Mouse (Mus musculus) bone marrow, adult 2 months (tissue): ENCODE results near the gene Smarca4. TPM values are rescaled to one million over a fixed set of nuclear protein-coding genes. Genes with fewer than 3 reads are reported as not detected.

ENCODE experiments used
- H3K27ac ChIP-seq: fragments of 200-500 bp; 2 replicates; pipeline ENCODE4 v1.5.1; 2012; ENCODE audit warnings: low read depth, mild to moderate bottlenecking, control low read depth, inconsistent platforms, low read length; ENCODE audit not compliant: control insufficient read depth, poor library complexity, insufficient read depth
- H3K4me1 ChIP-seq: fragments of 200-500 bp; 2 replicates; pipeline ENCODE4 v1.6.1; 2011; ENCODE audit warnings: low read length; ENCODE audit not compliant: control insufficient read depth, insufficient read depth
- H3K4me3 ChIP-seq: fragments of 200-500 bp; replicated peaks from 2 replicates; pipeline ENCODE3; 2011; ENCODE audit warnings: mild to moderate bottlenecking, low read depth, low read length, control low read depth; ENCODE audit not compliant: control insufficient read depth
- CTCF ChIP-seq: fragments of 200-500 bp; IDR thresholded peaks from 2 replicates; pipeline ENCODE4 v1.5.1; 2011; ENCODE audit warnings: low read length, control low read depth; ENCODE audit not compliant: control insufficient read depth, insufficient read depth
- POLR2A ChIP-seq: fragments of 200-500 bp; IDR thresholded peaks from 2 replicates; pipeline ENCODE4 v1.6.1; 2011; ENCODE audit warnings: low read depth, mild to moderate bottlenecking, control low read depth, low read length, borderline replicate concordance; ENCODE audit not compliant: control insufficient read depth
- WGBS: fragments of 180-500 bp; shearing (Covaris S2); methylation state at CpG from one replicate; pipeline ENCODE4 v1.1.7; 2018; 5-methylcytosine and 5-hydroxymethylcytosine counted together
- polyA plus RNA-seq: library from polyadenylated mRNA; stranded (reverse); fragments of >200 nt; gene quantifications from 2 replicates; pipeline ENCODE4 v1.2.4, GENCODE M21; 2011; ENCODE audit warnings: low replicate concordance; ENCODE audit not compliant: missing spikeins, insufficient read depth, insufficient read length

Gene Smarca4
- polyA plus RNA-seq, 1 experiment, result 66.3 TPM

GRCm38 (mm10) chr9:21625342-21626339, 9.7 kb downstream of the Smarca4 start:
- TF ChIP-seq CTCF, result no peak
- TF ChIP-seq POLR2A, result no peak
- Histone ChIP-seq H3K27ac (peak overlapping the region; percentile 89), H3K4me3 (peak overlapping the region; percentile 19), H3K4me1 (peaks cover 2% of the 10 kb centered on the region; the same call in 1 of the 2 replicates)
- 74% methylated on average over 10 of the region's 10 CpGs for WGBS

- Histone ChIP-seq H3K4me1 (peaks cover 2% of the 10 kb centered on the region; the same call in 1 of the 2 replicates), H3K4me3 (no peak overlapping the region), H3K27ac (no peak overlapping the region; the same call in 1 of the 2 replicates)
- no peak for TF ChIP-seq POLR2A
- TF ChIP-seq CTCF, result peak; percentile 24; the same call in 1 of the 2 replicates
Observed at GRCm38 (mm10) chr9:21626571-21626970, 10.6 kb downstream of the Smarca4 start.

GRCm38 (mm10) chr9:21627145-21627795, 11.3 kb downstream of the Smarca4 start:
- H3K4me3 ChIP-seq, result peak overlapping the region; percentile 32
- TF ChIP-seq CTCF (no peak), POLR2A (no peak; the same call in 1 of the 2 replicates)
- peaks cover 2% of the 10 kb centered on the region; the same call in 1 of the 2 replicates for H3K4me1 ChIP-seq
- peak overlapping the region; percentile 59; the same call in 1 of the 2 replicates for H3K27ac ChIP-seq
- 58% methylated on average over 5 of the region's 5 CpGs for WGBS

- no peak overlapping the region for H3K27ac ChIP-seq
- no peak for TF ChIP-seq POLR2A
- TF ChIP-seq CTCF, result peak; percentile 47
- WGBS, result 64% methylated on average over 3 of the region's 3 CpGs
- no peak overlapping the region for H3K4me3 ChIP-seq
- no peaks in the 10 kb centered on the region; the same call in 1 of the 2 replicates for H3K4me1 ChIP-seq
Observed at GRCm38 (mm10) chr9:21630673-21631072, 14.7 kb downstream of the Smarca4 start.

GRCm38 (mm10) chr9:21633106-21633505, 17.1 kb downstream of the Smarca4 start:
- H3K4me3 ChIP-seq, result no peak overlapping the region
- 88% methylated on average over 3 of the region's 3 CpGs for WGBS

GRCm38 (mm10) chr9:21635639-21636038, 19.7 kb downstream of the Smarca4 start:
- 75% methylated on average over 7 of the region's 7 CpGs for WGBS
- TF ChIP-seq POLR2A (no peak), CTCF (no peak)

More at GRCm38 (mm10) chr9:21633106-21633505, 17.1 kb downstream of the Smarca4 start:
- TF ChIP-seq CTCF (no peak), POLR2A (no peak)
- Histone ChIP-seq H3K27ac (no peak overlapping the region), H3K4me1 (no peaks in the 10 kb centered on the region)

GRCm38 (mm10) chr9:21639031-21639430, 23.1 kb downstream of the Smarca4 start:
- no peaks in the 10 kb centered on the region for H3K4me1 ChIP-seq
- WGBS, result 92% methylated on average over 11 of the region's 11 CpGs
- TF ChIP-seq POLR2A (no peak), CTCF (no peak)

More at GRCm38 (mm10) chr9:21635639-21636038, 19.7 kb downstream of the Smarca4 start:
- Histone ChIP-seq H3K4me1 (no peaks in the 10 kb centered on the region), H3K27ac (no peak overlapping the region), H3K4me3 (no peak overlapping the region)

GRCm38 (mm10) chr9:21646366-21646765, 30.4 kb downstream of the Smarca4 start:
- Histone ChIP-seq H3K4me3 (no peak overlapping the region), H3K27ac (no peak overlapping the region), H3K4me1 (no peaks in the 10 kb centered on the region)
- TF ChIP-seq CTCF, result no peak
- TF ChIP-seq POLR2A, result no peak
- 91% methylated on average over 3 of the region's 3 CpGs for WGBS

More at GRCm38 (mm10) chr9:21639031-21639430, 23.1 kb downstream of the Smarca4 start:
- Histone ChIP-seq H3K4me3 (no peak overlapping the region), H3K27ac (no peak overlapping the region)
